Mouse (Mus musculus) G1E (cell line): ENCODE results near the gene Clock.

Source experiments
- CTCF ChIP-seq: IDR thresholded peaks from 2 replicates; pipeline ENCODE4 v1.5.1; 2012; ENCODE audit warnings: low read depth, low read length, inconsistent platforms, mixed read lengths
- GATA1 ChIP-seq: IDR thresholded peaks from 2 replicates; pipeline ENCODE4 v1.6.1; 2012; ENCODE audit warnings: borderline replicate concordance, low read length, inconsistent platforms, mixed read lengths

DNA sequence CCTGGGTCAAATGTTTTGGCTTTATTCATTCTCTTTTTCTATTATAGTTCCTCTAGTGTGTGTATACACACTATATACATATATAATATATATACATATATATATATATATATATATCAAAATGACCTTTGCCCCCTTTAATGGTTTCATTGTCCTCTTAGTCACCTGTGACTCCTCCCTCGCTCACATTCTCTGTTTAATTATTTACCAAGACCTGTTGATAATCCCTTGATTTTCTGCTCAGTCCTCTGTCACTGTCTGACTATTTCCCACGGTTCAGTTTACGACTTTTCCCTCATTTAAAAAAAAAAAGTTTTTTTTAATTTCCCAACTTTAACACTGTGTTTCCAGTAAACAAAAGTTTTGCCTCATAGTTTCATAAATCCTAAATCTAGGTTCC lies 1.7 kb upstream of the Clock start:
- no peak for TF ChIP-seq CTCF
- no peak for TF ChIP-seq GATA1
